Mouse (Mus musculus) forebrain, embryonic 16.5 days (tissue): ENCODE measurements at regions not wholly inside any gene's neighbourhood (a gene's known extent, or its start where the extent isn't known, plus 50 kb on each side); places are given as distances from the start of the nearest gene placed in this dataset.
"Not testable (repeated sequence)": the region's sequence is repeated elsewhere in the genome, so short reads cannot be mapped to it uniquely, and the experiment has no call there.

Source experiments
- ATAC-seq: fragments of 200-750 bp; cut with Nextera tagmentation; 2 replicates; pipeline ENCODE4 v1.8.0; 2017; ENCODE audit warnings: mild to moderate bottlenecking, moderate library complexity
- H3K27ac ChIP-seq: fragments of 300-500 bp; sonication (generic); 2 replicates; pipeline ENCODE4 v1.5.1; 2014; ENCODE audit warnings: low read length, control low read depth
- H3K27me3 ChIP-seq: fragments of 300-500 bp; sonication (generic); replicated peaks from 2 replicates; pipeline ENCODE4 v1.6.1; 2014; ENCODE audit warnings: low read length; ENCODE audit not compliant: control insufficient read depth, insufficient read depth
- H3K36me3 ChIP-seq: fragments of 300-500 bp; sonication (generic); 2 replicates; pipeline ENCODE4 v1.6.1; 2014; ENCODE audit not compliant: control insufficient read depth, insufficient read depth
- H3K4me1 ChIP-seq: fragments of 300-500 bp; sonication (generic); replicated peaks from 2 replicates; pipeline ENCODE4 v1.6.1; 2014; ENCODE audit warnings: low read length; ENCODE audit not compliant: control insufficient read depth, insufficient read depth
- H3K4me2 ChIP-seq: fragments of 300-500 bp; sonication (generic); 2 replicates; pipeline ENCODE4 v1.6.1; 2014; ENCODE audit warnings: mild to moderate bottlenecking, low read length, control low read depth
- H3K4me3 ChIP-seq: fragments of 300-500 bp; sonication (generic); replicated peaks from 2 replicates; pipeline ENCODE4 v1.5.1; 2014; ENCODE audit warnings: mild to moderate bottlenecking, low read length, control low read depth
- H3K9ac ChIP-seq: fragments of 300-500 bp; sonication (generic); replicated peaks from 2 replicates; pipeline ENCODE4 v1.6.1; 2014; ENCODE audit warnings: low read depth, low read length, control low read depth
- H3K9me3 ChIP-seq: fragments of 300-500 bp; sonication (generic); 2 replicates; pipeline ENCODE4 v1.6.1; 2016; ENCODE audit warnings: low read length; ENCODE audit not compliant: control insufficient read depth
- WGBS: fragments of 180-500 bp; shearing (Covaris S2); extraction: QIAGEN DNeasy Blood & Tissue Kit; methylation state at CpG from one replicate; pipeline ENCODE4 v1.1.7; 2014; 5-methylcytosine and 5-hydroxymethylcytosine counted together

- no peak overlapping the region for H3K9ac ChIP-seq
- no peak overlapping the region for H3K27ac ChIP-seq
- no peaks in the 10 kb centered on the region for H3K9me3 ChIP-seq
- WGBS, result 5% methylated on average over 4 of the region's 4 CpGs
- H3K4me1 ChIP-seq, result no peaks in the 10 kb centered on the region
- H3K27me3 ChIP-seq, result no peaks in the 10 kb centered on the region
- no peak overlapping the region for H3K4me3 ChIP-seq
- no peak for ATAC-seq
- no peak overlapping the region for H3K4me2 ChIP-seq
- no peaks in the 10 kb centered on the region for H3K36me3 ChIP-seq
Observed at GRCm38 (mm10) chr13:80986657-80987056, 103.5 kb downstream of the Arrdc3 start.

GRCm38 (mm10) chr13:80989756-80990155 is 106.6 kb downstream of the Arrdc3 start:
- no peak overlapping the region for H3K27ac ChIP-seq
- no peaks in the 10 kb centered on the region for H3K9me3 ChIP-seq
- no peaks in the 10 kb centered on the region for H3K4me1 ChIP-seq
- no peak for ATAC-seq
- H3K4me3 ChIP-seq, result no peak overlapping the region
- no peaks in the 10 kb centered on the region for H3K27me3 ChIP-seq
- H3K4me2 ChIP-seq, result no peak overlapping the region
- H3K36me3 ChIP-seq, result no peaks in the 10 kb centered on the region
- H3K9ac ChIP-seq, result no peak overlapping the region
- WGBS, result 64% methylated on average over 5 of the region's 5 CpGs

- 69% methylated on average over 2 of the region's 2 CpGs for WGBS
- H3K4me3 ChIP-seq, result no peak overlapping the region
- no peak for ATAC-seq
Observed at GRCm38 (mm10) chr13:80992342-80992741, 109.2 kb downstream of the Arrdc3 start.

GRCm38 (mm10) chr13:81008864-81009766 is 125.9 kb downstream of the Arrdc3 start:
- no peaks in the 10 kb centered on the region for H3K27me3 ChIP-seq
- no peaks in the 10 kb centered on the region for H3K4me1 ChIP-seq
- H3K4me2 ChIP-seq, result no peak overlapping the region
- H3K36me3 ChIP-seq, result no peaks in the 10 kb centered on the region
- 44% methylated on average over 5 of the region's 5 CpGs for WGBS
- no peak for ATAC-seq
- H3K9me3 ChIP-seq, result no peaks in the 10 kb centered on the region
- H3K27ac ChIP-seq, result no peak overlapping the region
- no peak overlapping the region for H3K4me3 ChIP-seq
- H3K9ac ChIP-seq, result no peak overlapping the region

More at GRCm38 (mm10) chr13:80992342-80992741, 109.2 kb downstream of the Arrdc3 start:
- Histone ChIP-seq H3K4me2 (no peak overlapping the region), H3K27ac (no peak overlapping the region), H3K9me3 (no peaks in the 10 kb centered on the region), H3K36me3 (no peaks in the 10 kb centered on the region), H3K27me3 (no peaks in the 10 kb centered on the region), H3K9ac (no peak overlapping the region), H3K4me1 (no peaks in the 10 kb centered on the region)

GRCm38 (mm10) chr13:81013953-81014352 is 130.8 kb downstream of the Arrdc3 start:
- H3K9ac ChIP-seq, result no peak overlapping the region
- 86% methylated on average over 1 of the region's 1 CpGs for WGBS
- H3K27ac ChIP-seq, result no peak overlapping the region
- no peaks in the 10 kb centered on the region for H3K9me3 ChIP-seq
- H3K4me2 ChIP-seq, result no peak overlapping the region
- no peaks in the 10 kb centered on the region for H3K36me3 ChIP-seq
- ATAC-seq, result no peak
- no peaks in the 10 kb centered on the region for H3K4me1 ChIP-seq
- no peaks in the 10 kb centered on the region for H3K27me3 ChIP-seq
- H3K4me3 ChIP-seq, result no peak overlapping the region

- Histone ChIP-seq H3K36me3 (no peaks in the 10 kb centered on the region), H3K4me2 (no peak overlapping the region), H3K27me3 (no peaks in the 10 kb centered on the region), H3K4me3 (no peak overlapping the region), H3K9me3 (no peaks in the 10 kb centered on the region), H3K9ac (no peak overlapping the region), H3K4me1 (no peaks in the 10 kb centered on the region), H3K27ac (no peak overlapping the region)
- 49% methylated on average over 3 of the region's 3 CpGs for WGBS
- no peak for ATAC-seq
Observed at GRCm38 (mm10) chr13:81020106-81020747, 137.0 kb downstream of the Arrdc3 start.

GRCm38 (mm10) chr13:81020811-81021210 is 137.6 kb downstream of the Arrdc3 start:
- Histone ChIP-seq H3K4me3 (no peak overlapping the region), H3K27ac (no peak overlapping the region), H3K9ac (no peak overlapping the region), H3K4me2 (no peak overlapping the region), H3K9me3 (no peaks in the 10 kb centered on the region), H3K4me1 (no peaks in the 10 kb centered on the region), H3K36me3 (no peaks in the 10 kb centered on the region), H3K27me3 (no peaks in the 10 kb centered on the region)
- 90% methylated on average over 2 of the region's 2 CpGs for WGBS
- ATAC-seq, result no peak

- H3K4me3 ChIP-seq, result no peak overlapping the region
- H3K4me2 ChIP-seq, result no peak overlapping the region
- no peaks in the 10 kb centered on the region for H3K36me3 ChIP-seq
- H3K27me3 ChIP-seq, result no peaks in the 10 kb centered on the region
- H3K4me1 ChIP-seq, result no peaks in the 10 kb centered on the region
- 76% methylated on average over 1 of the region's 1 CpGs for WGBS
- H3K9me3 ChIP-seq, result no peaks in the 10 kb centered on the region
- H3K27ac ChIP-seq, result no peak overlapping the region
- H3K9ac ChIP-seq, result no peak overlapping the region
- ATAC-seq, result no peak
Observed at GRCm38 (mm10) chr13:81022410-81022809, 139.2 kb downstream of the Arrdc3 start.

- 96% methylated on average over 13 of the region's 14 CpGs for WGBS
- not testable (repeated sequence) for ATAC-seq, H3K9ac ChIP-seq, H3K27me3 ChIP-seq, H3K36me3 ChIP-seq, H3K9me3 ChIP-seq, H3K4me2 ChIP-seq, H3K27ac ChIP-seq, H3K4me3 ChIP-seq, H3K4me1 ChIP-seq
Observed at GRCm38 (mm10) chr13:81025241-81025760, 142.1 kb downstream of the Arrdc3 start.
